Mouse (Mus musculus) liver, embryonic 14.5 days (tissue): ENCODE measurements around the gene Cntn1.

Experiments
- CTCF ChIP-seq: IDR thresholded peaks from 2 replicates; pipeline ENCODE4 v1.5.1; 2016; ENCODE audit warnings: antibody characterized with exemption, low read depth, control low read depth
- EP300 ChIP-seq: IDR thresholded peaks from 2 replicates; pipeline ENCODE4 v1.6.1; 2016; ENCODE audit warnings: antibody characterized with exemption, low read depth

DNA sequence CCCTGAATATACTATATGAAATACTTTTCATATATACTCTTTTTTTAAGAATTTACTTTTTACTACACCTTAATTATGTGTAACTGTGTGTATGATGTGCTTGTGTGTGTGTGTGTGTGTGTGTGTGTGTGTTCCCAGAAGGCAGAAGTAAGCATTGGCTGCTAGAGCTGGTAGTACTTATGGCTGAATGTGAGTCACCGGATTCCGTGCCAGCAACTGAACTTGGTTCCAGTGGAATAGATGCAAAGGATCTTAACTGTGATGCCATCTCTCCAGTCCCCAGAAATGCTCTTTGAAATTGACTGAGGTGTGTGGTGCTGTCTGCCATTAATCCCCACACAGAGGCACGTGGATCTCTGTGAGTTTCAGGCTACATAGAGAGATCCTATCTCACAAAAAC is 113.2 kb downstream of the Cntn1 start:
- TF ChIP-seq CTCF (no peak), EP300 (no peak)
